Mouse (Mus musculus) cerebral cortex, adult 2 months (tissue): ENCODE measurements around the gene Slx4ip.

ENCODE experiments used
- WGBS: fragments of 180-500 bp; shearing (Covaris S2); methylation state at CpG from one replicate; pipeline ENCODE4 v1.1.7; 2018; 5-methylcytosine and 5-hydroxymethylcytosine counted together

The Slx4ip gene

GRCm38 (mm10) chr2:137101074-137101473 is 210.1 kb downstream of the Slx4ip start:
- 59% methylated on average over 5 of the region's 5 CpGs for WGBS

GRCm38 (mm10) chr2:137107203-137107602 is 216.2 kb downstream of the Slx4ip start:
- 91% methylated on average over 4 of the region's 4 CpGs for WGBS

DNA sequence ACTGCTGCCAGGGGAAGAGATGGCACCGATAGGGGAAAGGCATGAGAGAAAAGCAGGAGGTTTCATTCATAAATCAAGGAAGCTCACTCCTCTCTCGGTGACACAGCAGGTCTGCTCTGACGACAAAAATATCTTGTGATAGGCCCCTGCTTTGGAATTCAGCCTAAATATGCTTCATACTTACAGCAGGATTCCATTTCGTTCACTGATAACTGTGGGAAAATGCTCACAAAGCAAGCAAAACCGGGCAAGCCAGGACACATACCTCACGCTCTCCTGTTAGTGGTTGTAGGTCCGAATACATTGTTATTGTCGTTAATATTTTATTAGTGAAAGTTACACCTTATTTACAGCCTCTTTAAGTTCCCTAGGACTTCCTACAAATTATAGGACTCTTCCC is 216.9 kb downstream of the Slx4ip start:
- 71% methylated on average over 8 of the region's 8 CpGs for WGBS

DNA sequence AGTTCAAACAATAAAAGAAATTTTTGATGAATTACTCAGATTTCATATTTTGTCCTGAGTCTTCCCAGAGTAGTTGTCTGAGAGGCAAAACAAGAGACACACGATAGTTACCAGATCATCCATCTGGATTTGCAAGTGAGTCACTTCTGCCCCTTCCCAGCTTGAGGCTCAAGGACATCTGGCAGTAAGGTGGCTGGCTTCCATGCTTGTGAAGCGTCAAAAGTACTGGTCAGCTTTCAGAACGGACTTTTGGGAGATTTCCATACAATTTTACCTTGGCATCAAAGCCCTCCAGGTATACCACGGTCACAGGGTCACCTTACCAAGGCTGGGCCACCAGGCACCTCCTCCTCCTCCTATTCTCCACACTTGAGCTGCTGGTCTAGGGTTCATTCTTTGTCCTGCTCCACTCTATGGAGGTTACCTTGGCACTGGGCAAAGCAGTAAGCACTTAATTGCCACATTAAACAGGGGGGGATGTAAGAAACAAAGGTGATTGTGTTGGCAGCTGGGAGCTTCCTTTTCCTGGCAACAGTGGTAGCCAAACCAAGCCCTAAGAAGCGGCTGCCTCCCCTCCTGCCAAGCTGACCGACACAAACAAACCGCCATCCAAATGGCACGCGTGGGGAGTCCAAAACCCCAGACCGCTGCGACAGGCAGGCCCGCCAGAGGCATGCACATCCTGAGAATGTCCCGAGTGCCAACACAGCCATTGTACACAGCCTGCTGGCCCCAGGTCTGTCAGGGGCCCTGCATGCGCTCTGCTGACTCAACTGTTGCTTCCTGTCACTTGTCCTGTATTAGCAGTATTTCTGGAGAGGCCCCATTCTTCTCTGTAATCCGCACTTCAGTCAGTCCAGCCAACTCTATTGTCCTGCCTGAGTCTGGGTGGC is 218.5 kb downstream of the Slx4ip start:
- 47% methylated on average over 15 of the region's 15 CpGs for WGBS

- WGBS, result 48% methylated on average over 4 of the region's 4 CpGs
These were observed 219.3 kb downstream of the Slx4ip start for GRCm38 (mm10) chr2:137110214-137110898.

GRCm38 (mm10) chr2:137113288-137114061 is 222.5 kb downstream of the Slx4ip start:
- 50% methylated on average over 12 of the region's 12 CpGs for WGBS

GRCm38 (mm10) chr2:137114248-137115096 is 223.5 kb downstream of the Slx4ip start:
- WGBS, result under 1% methylated on average over 51 of the region's 51 CpGs

GRCm38 (mm10) chr2:137115241-137116024 is 224.4 kb downstream of the Slx4ip start:
- under 1% methylated on average over 40 of the region's 40 CpGs for WGBS

DNA sequence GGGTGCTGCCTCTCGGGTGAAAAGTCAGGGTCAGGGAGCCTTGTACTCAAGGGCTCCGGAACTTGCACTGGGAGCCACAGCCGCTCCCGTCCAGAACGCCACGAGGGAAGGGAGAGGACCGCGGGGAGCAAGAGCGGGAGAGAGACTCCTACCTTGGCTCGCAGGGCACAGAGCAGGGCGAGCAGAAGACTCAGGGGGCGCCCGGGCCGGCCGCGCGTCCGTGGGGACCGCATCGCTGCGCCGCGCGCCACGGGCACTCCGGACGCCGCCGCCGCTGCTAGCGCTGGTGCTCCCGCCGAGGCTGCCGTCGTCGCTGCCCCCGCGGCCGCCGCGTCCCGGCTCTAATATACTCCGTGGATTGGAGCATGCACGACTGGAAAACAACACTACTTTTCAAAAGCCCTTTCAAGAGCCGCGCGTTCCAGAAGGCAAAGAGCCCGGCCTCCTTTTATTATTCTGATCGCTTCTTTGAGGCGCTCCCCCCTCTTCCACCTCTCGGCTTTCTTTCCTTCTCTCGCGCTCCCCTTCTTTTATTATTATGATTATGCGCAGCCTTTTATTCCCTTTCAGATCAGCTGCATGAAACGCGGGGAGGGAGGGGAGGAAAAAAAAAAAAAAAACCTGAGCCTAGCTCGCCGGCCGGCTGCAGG is 225.1 kb downstream of the Slx4ip start, which contains the start of gene Jag1:
Jag1 (minus strand) TSS at position 620 of the 650 bp plus-strand sequence.
- under 1% methylated on average over 59 of the region's 59 CpGs for WGBS

DNA sequence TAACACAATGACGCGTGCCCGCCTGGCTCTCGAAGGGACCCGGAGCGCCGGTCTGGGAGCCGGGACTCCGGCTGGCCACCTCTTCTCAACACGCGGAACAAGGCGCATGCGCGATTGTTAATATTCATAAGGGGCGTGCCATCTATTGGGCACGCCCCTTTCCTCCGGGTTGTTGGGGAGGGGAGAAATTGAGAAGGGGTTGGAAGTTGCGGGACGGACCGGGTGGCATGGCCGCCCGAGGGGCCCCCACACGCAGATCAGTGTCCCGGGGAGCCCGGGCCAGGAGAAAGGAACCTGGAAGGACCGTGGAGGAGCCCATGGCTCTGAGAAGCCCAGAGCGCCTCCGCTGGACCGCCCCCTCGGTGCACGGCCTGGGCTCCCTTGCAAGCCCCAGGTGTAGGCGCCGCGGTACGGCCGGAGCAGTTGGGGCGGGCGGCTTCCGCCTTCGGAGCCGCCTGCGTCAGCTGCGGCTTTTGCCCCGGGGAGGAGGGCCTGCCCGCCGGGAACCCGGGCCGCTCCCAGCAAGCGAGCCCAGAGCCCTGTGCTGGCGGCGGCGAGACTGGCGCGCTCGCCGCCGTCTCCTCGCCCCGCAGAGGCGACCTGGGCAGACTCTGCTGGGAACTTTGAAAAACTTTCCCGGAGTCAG is 225.8 kb downstream of the Slx4ip start:
- WGBS, result under 1% methylated on average over 61 of the region's 61 CpGs

GRCm38 (mm10) chr2:137117321-137117690 is 226.3 kb downstream of the Slx4ip start:
- WGBS, result 4% methylated on average over 33 of the region's 33 CpGs
